Mouse (Mus musculus): ENCODE results near the gene Tbx3. TPM values are rescaled to one million over a fixed set of nuclear protein-coding genes. Genes with fewer than 3 reads are reported as not detected.

Gene Tbx3
- polyA plus RNA-seq, 1 experiment, result 16.8 TPM

DNA sequence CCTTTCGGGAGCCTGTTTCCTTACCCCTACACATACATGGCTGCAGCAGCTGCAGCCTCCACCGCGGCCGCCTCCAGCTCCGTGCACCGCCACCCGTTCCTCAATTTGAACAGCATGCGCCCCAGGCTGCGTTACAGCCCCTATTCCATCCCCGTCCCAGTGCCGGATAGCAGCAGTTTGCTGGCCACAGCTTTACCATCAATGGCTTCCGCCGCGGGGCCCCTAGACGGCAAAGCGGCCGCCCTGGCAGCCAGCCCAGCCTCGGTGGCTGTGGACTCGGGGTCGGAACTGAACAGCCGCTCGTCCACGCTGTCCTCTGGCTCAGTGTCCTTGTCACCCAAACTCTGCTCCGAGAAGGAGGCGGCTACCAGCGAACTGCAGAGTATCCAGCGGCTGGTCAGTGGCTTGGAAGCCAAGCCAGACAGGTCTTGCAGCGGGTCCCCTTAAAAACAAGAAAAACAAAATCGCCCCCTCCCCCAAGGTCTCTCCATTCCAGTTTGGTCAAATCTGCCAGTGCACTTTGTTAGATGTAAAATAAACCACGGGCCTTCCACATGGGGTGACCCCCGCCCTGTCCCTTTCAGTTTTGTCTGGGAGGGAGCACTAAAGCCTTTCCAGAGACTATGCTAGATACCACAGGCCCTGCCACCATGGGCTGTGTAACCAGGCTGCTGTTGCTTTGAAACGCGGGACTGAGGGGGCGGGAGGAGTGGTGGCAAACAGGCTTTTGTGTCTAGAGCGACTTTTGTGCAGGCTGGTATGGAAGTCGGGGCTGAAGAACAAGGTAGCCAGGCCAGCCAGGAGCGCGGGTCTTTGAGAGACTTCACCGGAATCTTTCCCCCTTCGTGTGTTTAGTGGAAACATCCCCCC is 12.4 kb downstream of the Tbx3 start:
- TF ChIP-seq POLR2A (IDR thresholded peaks at IDR 0.05; ENCODE audit: low read depth, low read length), result no peak
- TF ChIP-seq CTCF (IDR thresholded peaks at IDR 0.05; ENCODE audit: borderline replicate concordance, insufficient read depth, low read length), result no peak
- H3K4me1 ChIP-seq (ENCODE audit: control insufficient read depth, insufficient read depth, low read length), result no peaks in the 10 kb centered on the region; the same call in none of the 2 replicates
- peak overlapping the region; percentile 17; the same call in 1 of the 2 replicates for H3K27ac ChIP-seq (ENCODE audit: insufficient read depth, low read length)
- H3K4me3 ChIP-seq (ENCODE audit: insufficient read depth, low read length), result peak overlapping the region; percentile 7; the same call in 1 of the 2 replicates

DNA sequence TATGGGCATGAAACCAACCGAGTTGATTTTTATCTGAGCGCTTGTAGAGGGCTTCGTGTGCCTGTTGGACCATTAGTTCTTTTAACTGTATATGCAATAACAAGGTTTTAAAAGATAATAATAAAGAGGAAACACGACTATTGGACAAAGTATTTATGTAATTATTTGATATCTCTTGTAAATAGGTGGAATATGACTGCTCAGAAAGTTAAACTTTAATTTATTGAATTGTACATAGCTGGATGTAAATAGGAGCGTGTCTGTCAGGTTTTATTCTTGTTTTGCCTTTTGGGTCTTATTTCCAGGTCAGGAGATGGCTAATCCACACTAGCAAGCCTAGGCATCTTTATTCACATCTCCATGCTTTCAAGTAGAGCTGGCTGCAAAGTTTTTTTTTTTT is 13.4 kb downstream of the Tbx3 start:
- TF ChIP-seq POLR2A (IDR thresholded peaks at IDR 0.05; ENCODE audit: low read depth, low read length) (no peak), CTCF (IDR thresholded peaks at IDR 0.05; ENCODE audit: borderline replicate concordance, insufficient read depth, low read length) (no peak)
- Histone ChIP-seq H3K4me3 (ENCODE audit: insufficient read depth, low read length) (no peak overlapping the region), H3K27ac (ENCODE audit: insufficient read depth, low read length) (no peak overlapping the region), H3K4me1 (ENCODE audit: control insufficient read depth, insufficient read depth, low read length) (no peaks in the 10 kb centered on the region; the same call in none of the 2 replicates)

DNA sequence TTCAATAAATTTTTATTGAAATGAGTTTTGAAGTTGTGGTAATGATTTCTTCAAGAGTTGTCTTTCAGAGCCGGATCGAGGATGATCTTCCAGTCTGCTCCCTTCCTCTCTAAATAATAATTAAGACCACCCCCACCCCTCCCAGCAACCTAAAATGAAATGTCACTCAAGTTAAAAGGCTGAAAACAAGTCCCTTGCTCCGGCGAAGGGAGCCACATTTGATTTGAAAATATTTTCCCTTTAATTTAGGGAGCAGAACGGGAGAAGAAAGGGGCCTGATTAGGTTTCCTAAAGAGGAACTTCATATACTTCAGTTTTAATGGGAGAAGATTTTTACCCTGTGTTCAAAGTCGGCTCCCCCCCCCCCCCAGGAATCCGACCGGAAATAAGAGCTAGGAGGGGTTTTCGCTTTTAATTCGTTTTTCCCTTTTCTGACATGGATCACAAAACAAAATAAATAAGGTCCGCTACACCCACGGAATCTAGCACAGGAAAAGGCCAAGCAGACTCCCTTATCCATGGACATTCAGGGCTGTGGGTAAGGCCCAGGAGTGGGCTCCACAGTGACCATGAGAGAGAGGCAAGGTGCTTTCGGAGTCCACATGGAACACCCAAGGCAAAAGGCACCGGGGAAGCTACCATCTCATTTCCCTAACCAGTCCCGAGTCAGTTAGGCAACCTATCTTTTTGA is 14.4 kb downstream of the Tbx3 start:
- H3K4me3 ChIP-seq (ENCODE audit: insufficient read depth, low read length), result no peak overlapping the region
- H3K27ac ChIP-seq (ENCODE audit: insufficient read depth, low read length), result no peak overlapping the region
- no peak for TF ChIP-seq CTCF (IDR thresholded peaks at IDR 0.05; ENCODE audit: borderline replicate concordance, insufficient read depth, low read length)
- no peaks in the 10 kb centered on the region; the same call in none of the 2 replicates for H3K4me1 ChIP-seq (ENCODE audit: control insufficient read depth, insufficient read depth, low read length)

DNA sequence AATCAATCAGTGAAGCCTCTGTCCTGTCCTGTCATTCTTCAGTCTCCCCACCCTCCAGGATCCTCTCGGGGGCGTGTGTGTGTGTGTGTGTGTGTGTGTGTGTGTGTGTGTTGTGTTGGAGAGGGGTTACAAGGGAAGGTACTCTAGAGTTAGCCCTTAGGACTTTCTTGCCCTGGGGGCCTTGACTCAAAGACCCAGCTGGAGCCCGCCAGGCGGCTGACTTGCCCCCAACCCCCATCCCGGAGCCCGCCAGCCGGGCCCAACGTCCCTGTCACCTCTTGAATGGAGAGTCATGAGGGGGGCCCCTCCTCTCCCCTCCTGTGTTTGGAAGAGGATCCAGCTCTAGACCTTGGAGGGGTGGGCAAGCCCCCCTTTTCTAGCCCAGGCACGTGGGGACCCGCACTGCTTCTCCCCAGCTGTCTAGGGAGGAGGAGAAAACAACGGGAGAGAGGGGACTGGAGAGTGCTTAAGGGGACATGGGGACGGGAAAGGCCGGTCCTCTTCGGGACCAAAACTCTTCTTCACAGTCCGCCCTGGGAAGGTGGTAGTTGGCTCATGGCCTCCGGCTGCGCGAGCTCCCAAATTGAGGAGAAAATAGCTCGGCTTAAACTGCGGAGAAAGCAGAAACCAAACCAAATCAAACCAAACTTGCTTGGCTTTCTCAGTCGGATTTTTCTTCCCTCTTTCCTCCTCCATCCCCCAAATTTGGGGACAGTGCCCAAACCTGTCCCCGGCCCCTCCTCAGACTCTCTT is 15.2 kb downstream of the Tbx3 start:
- H3K4me1 ChIP-seq (ENCODE audit: control insufficient read depth, insufficient read depth, low read length), result no peaks in the 10 kb centered on the region; the same call in none of the 2 replicates
- no peak overlapping the region for H3K27ac ChIP-seq (ENCODE audit: insufficient read depth, low read length)
- H3K4me3 ChIP-seq (ENCODE audit: insufficient read depth, low read length), result peak overlapping the region; percentile 43
- TF ChIP-seq CTCF (IDR thresholded peaks at IDR 0.05; ENCODE audit: borderline replicate concordance, insufficient read depth, low read length) (no peak), POLR2A (IDR thresholded peaks at IDR 0.05; ENCODE audit: low read depth, low read length) (no peak)

DNA sequence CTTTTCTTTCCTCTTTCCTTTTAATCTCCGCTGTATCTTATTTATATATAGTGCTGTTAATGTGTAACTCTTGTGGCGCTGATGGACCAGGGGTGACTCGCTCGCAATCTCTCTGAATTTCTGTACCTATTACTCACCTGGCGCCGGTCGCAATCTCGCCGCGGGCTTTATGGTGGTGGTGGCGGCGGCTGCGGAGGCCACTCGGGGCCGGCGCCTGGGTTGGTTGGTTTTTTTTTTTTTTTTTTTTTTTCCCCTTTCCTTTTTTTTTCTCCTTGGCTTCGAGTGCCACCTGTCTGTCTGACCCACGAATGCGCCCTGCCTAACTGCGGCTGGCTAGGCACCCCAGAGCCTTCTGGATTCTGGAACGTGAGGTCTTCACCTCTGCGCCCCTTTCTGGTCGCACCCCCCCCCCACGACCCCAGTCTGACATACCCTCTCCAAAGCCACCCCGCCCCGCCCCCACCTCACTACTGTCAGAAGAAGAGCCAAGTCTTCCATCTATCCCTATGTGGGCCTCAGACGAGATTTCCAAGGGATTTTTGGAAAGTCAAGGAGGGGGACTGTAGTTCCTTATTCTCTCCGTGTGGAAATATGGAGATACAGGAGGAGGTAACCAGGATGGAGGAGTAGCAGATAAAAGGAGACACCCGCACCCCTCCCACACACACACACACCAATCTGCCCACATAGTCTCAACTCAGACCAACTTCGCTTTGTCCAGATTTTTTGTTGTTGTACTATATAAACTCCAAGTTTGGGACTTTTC is 15.9 kb downstream of the Tbx3 start:
- Histone ChIP-seq H3K4me1 (ENCODE audit: control insufficient read depth, insufficient read depth, low read length) (no peaks in the 10 kb centered on the region; the same call in none of the 2 replicates), H3K4me3 (ENCODE audit: insufficient read depth, low read length) (peak overlapping the region; percentile 43), H3K27ac (ENCODE audit: insufficient read depth, low read length) (no peak overlapping the region)
- no peak for TF ChIP-seq POLR2A (IDR thresholded peaks at IDR 0.05; ENCODE audit: low read depth, low read length)
- peak; percentile 63 for TF ChIP-seq CTCF (IDR thresholded peaks at IDR 0.05; ENCODE audit: borderline replicate concordance, insufficient read depth, low read length)

DNA sequence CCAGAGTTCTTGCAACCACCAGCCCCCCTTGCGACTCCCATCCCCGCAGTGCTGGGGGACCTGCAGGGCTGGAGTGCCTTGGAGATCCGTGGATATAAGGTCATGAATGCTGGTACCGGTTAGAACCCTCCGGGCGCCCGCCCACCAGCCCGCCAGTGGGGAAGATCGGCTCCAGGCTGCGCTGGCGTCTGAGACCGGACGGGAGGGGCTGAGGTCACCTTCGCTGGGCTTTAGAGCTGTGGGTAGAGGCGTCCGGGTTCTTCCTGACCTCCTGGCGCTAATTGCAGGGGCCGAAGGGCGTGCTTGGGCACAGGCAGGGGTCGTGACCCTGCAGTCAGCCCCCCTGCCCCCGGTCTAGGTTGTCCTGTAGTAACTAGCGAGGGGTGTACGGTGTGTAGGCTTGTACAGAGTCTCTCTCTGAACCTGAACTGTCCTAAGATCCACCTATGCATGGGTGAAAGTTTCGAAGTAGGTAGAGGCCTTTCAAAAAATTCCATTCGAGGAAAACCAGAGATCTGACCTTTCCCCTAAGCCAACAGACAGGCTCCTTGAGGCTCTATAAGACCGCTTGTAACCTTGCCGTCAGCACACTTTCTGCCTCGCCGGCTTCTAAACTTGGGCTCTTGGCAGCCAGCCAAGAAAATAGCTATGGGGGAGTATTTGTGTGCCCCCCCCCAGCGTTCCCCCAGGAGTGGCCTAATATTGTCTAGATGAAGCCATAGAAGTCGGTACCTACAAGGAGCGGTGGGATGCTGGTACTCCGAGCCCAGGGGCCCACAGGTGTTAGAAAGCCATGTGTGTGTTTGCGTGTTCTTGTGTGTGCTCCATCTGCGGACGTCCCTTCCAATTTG is 16.8 kb downstream of the Tbx3 start:
- Histone ChIP-seq H3K27ac (ENCODE audit: insufficient read depth, low read length) (no peak overlapping the region), H3K4me1 (ENCODE audit: control insufficient read depth, insufficient read depth, low read length) (no peaks in the 10 kb centered on the region; the same call in 1 of the 2 replicates), H3K4me3 (ENCODE audit: insufficient read depth, low read length) (no peak overlapping the region)
- TF ChIP-seq CTCF (IDR thresholded peaks at IDR 0.05; ENCODE audit: borderline replicate concordance, insufficient read depth, low read length) (no peak), POLR2A (IDR thresholded peaks at IDR 0.05; ENCODE audit: low read depth, low read length) (no peak)

DNA sequence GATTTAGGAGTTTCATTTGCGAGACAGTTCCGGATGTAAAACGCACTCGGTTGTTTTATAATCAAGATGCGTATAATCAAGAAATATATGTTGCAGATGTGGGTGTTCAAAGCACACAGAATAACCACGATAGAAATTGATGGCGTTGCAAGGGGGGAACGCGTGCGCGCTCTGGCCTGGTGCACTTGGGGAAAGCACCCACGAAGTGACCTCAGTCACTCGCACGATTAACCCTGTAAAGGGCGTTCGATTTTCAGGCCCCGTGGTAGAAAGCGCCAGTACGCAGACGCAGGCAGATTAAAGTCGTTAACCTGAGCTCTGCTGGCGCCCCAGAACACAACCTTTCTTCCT is 17.4 kb downstream of the Tbx3 start:
- H3K4me3 ChIP-seq (ENCODE audit: insufficient read depth, low read length), result no peak overlapping the region
- no peak overlapping the region for H3K27ac ChIP-seq (ENCODE audit: insufficient read depth, low read length)
- H3K4me1 ChIP-seq (ENCODE audit: control insufficient read depth, insufficient read depth, low read length), result no peaks in the 10 kb centered on the region; the same call in 1 of the 2 replicates
- TF ChIP-seq CTCF (IDR thresholded peaks at IDR 0.05; ENCODE audit: borderline replicate concordance, insufficient read depth, low read length), result no peak
- no peak for TF ChIP-seq POLR2A (IDR thresholded peaks at IDR 0.05; ENCODE audit: low read depth, low read length)

DNA sequence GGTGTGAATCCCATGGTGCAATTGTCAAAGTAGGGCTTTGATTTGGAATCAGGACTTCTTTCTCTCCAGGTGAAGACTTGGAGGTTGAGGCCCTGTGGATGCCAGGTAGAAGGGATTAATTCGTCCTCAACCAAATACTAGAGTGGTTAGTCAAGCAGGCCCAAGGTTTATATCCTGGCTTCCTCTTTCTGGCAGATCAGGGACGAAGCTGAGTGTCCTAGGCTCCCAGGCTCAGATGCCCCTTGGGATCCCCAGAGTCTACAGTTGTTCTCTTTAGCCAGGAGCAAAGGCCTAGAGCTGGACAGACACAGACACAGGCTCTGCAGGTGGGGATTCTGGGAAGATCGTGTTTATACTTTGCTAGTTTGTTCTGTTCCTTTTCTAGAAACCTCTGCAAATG is 17.8 kb downstream of the Tbx3 start:
- H3K27ac ChIP-seq (ENCODE audit: insufficient read depth, low read length), result no peak overlapping the region
- no peaks in the 10 kb centered on the region; the same call in 1 of the 2 replicates for H3K4me1 ChIP-seq (ENCODE audit: control insufficient read depth, insufficient read depth, low read length)
- H3K4me3 ChIP-seq (ENCODE audit: insufficient read depth, low read length), result no peak overlapping the region
- no peak for TF ChIP-seq POLR2A (IDR thresholded peaks at IDR 0.05; ENCODE audit: low read depth, low read length)
- no peak for TF ChIP-seq CTCF (IDR thresholded peaks at IDR 0.05; ENCODE audit: borderline replicate concordance, insufficient read depth, low read length)

Data from embryonic fibroblast, embryonic 13.5 days (primary cell).